Mouse (Mus musculus) neural tube, embryonic 14.5 days (tissue): ENCODE results near the gene Fignl2. TPM values are rescaled to one million over a fixed set of nuclear protein-coding genes. Genes with fewer than 3 reads are reported as not detected.

Source experiments
- ATAC-seq: fragments of 200-750 bp; cut with Nextera tagmentation; 2 replicates; pipeline ENCODE4 v1.8.0; 2017; ENCODE audit warnings: low read depth, mild to moderate bottlenecking, moderate TSS enrichment, moderate library complexity
- H3K27ac ChIP-seq: fragments of 300-500 bp; sonication (generic); 2 replicates; pipeline ENCODE4 v1.5.1; 2014; ENCODE audit warnings: low read depth, mild to moderate bottlenecking, control low read depth, low read length, moderate library complexity, mixed read lengths
- H3K27me3 ChIP-seq: fragments of 300-500 bp; sonication (generic); 2 replicates; pipeline ENCODE4 v1.6.1; 2014; ENCODE audit warnings: low read length; ENCODE audit not compliant: control insufficient read depth, insufficient read depth
- H3K36me3 ChIP-seq: fragments of 300-500 bp; sonication (generic); 2 replicates; pipeline ENCODE4 v1.6.1; 2014; ENCODE audit warnings: low read length, mixed read lengths; ENCODE audit not compliant: control insufficient read depth, insufficient read depth
- H3K4me1 ChIP-seq: fragments of 300-500 bp; sonication (generic); 2 replicates; pipeline ENCODE4 v1.6.1; 2014; ENCODE audit warnings: low read length; ENCODE audit not compliant: control insufficient read depth, insufficient read depth
- H3K4me2 ChIP-seq: fragments of 300-500 bp; sonication (generic); 2 replicates; pipeline ENCODE4 v1.6.1; 2014; ENCODE audit warnings: mild to moderate bottlenecking, low read depth, low read length, control low read depth
- H3K4me3 ChIP-seq: fragments of 300-500 bp; sonication (generic); 2 replicates; pipeline ENCODE4 v1.5.1; 2014; ENCODE audit warnings: low read depth, low read length, control low read depth, mixed read lengths
- H3K9ac ChIP-seq: fragments of 300-500 bp; sonication (generic); replicated peaks from 2 replicates; pipeline ENCODE4 v1.6.1; 2014; ENCODE audit warnings: low read depth, mild to moderate bottlenecking, control low read depth, low read length, mixed read lengths
- H3K9me3 ChIP-seq: fragments of 300-500 bp; sonication (generic); 2 replicates; pipeline ENCODE4 v1.6.1; 2016; ENCODE audit warnings: low read length; ENCODE audit not compliant: control insufficient read depth
- WGBS: fragments of 180-500 bp; shearing (Covaris S2); extraction: QIAGEN DNeasy Blood & Tissue Kit; methylation state at CpG from one replicate; pipeline ENCODE4 v1.1.7; 2014; 5-methylcytosine and 5-hydroxymethylcytosine counted together
- polyA plus RNA-seq: library from polyadenylated mRNA; unstranded; fragments of >200 nt; fragmentation: Nextera tagmentation; extraction: Ambion mirVana; gene quantifications from 2 replicates; pipeline ENCODE4 v1.2.1, GENCODE M21; 2014

Gene Fignl2
- polyA plus RNA-seq, 1 experiment from 2014 or later: 0.12 TPM

DNA sequence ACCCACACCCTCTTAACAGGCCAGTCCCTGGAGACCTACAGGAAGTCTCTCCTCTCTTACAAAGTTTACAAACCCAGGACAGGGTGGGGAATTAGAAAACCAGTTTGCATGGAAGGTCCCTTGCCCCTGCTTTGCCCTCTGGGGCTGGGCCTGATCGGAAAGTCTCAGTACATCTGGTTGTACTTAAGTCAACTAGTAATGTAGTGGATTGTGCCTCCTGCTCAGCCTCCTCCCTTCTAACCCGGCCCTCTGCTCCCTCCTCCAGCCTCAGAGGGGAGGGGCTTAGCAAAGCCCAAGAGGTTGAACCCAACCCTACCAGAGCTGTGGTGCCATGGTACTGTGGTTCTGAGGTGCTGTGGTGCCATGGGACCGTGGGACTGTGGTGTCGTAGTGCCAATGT, 3.9 kb upstream of the Fignl2 start:
- no peak overlapping the region for H3K9ac ChIP-seq
- 0 out of 2 replicates have a peak, but pooled peaks cover 10% of the 10 kb centered on the region for H3K4me1 ChIP-seq
- WGBS: 56% methylated on average over 4 of the region's 4 CpGs
- ATAC-seq: no peak
- no peaks in the 10 kb centered on the region for H3K36me3 ChIP-seq
- no peaks in the 10 kb centered on the region for H3K27me3 ChIP-seq
- H3K4me2 ChIP-seq: no peak overlapping the region
- no peak overlapping the region for H3K27ac ChIP-seq
- no peaks in the 10 kb centered on the region for H3K9me3 ChIP-seq
- H3K4me3 ChIP-seq: no peak overlapping the region

- WGBS: 51% methylated on average over 7 of the region's 7 CpGs
- H3K4me3 ChIP-seq: no peak overlapping the region
- no peak for ATAC-seq
Observed at GRCm38 (mm10) chr15:101081035-101081548, 2.7 kb upstream of the Fignl2 start.

GRCm38 (mm10) chr15:101080031-101080520, 1.7 kb upstream of the Fignl2 start:
- Histone ChIP-seq H3K27me3 (no peaks in the 10 kb centered on the region), H3K9ac (no peak overlapping the region), H3K4me2 (no peak overlapping the region), H3K4me3 (no peak overlapping the region), H3K4me1 (peaks cover 17% of the 10 kb centered on the region; the same call in 1 of the 2 replicates), H3K27ac (no peak overlapping the region), H3K36me3 (no peaks in the 10 kb centered on the region), H3K9me3 (no peaks in the 10 kb centered on the region)
- WGBS: 76% methylated on average over 9 of the region's 9 CpGs
- ATAC-seq: no peak

More at GRCm38 (mm10) chr15:101081035-101081548, 2.7 kb upstream of the Fignl2 start:
- H3K36me3 ChIP-seq: no peaks in the 10 kb centered on the region
- H3K9ac ChIP-seq: no peak overlapping the region
- no peak overlapping the region for H3K4me2 ChIP-seq
- no peaks in the 10 kb centered on the region for H3K9me3 ChIP-seq
- H3K27ac ChIP-seq: no peak overlapping the region
- H3K4me1 ChIP-seq: peaks cover 12% of the 10 kb centered on the region; the same call in 1 of the 2 replicates
- H3K27me3 ChIP-seq: no peaks in the 10 kb centered on the region

- under 1% methylated on average over 23 of the region's 30 CpGs for whole genome bisulfite sequencing
- H3K4me3 ChIP-seq: peak overlapping the region; percentile 66
- H3K36me3 ChIP-seq: no peaks in the 10 kb centered on the region
- peak overlapping the region; percentile 87 for H3K27ac ChIP-seq
- no peaks in the 10 kb centered on the region for H3K27me3 ChIP-seq
- H3K4me1 ChIP-seq: peaks cover 20% of the 10 kb centered on the region; the same call in 1 of the 2 replicates
- H3K4me2 ChIP-seq: peak overlapping the region; percentile 75
- H3K9me3 ChIP-seq: no peaks in the 10 kb centered on the region
- peak overlapping the region; percentile 90 for H3K9ac ChIP-seq
- peak; percentile 57 for ATAC-seq
Observed at GRCm38 (mm10) chr15:101078731-101079156, 377 bp upstream of the Fignl2 start.

- ATAC-seq: peak; percentile 55
- WGBS: under 1% methylated on average over 34 of the region's 34 CpGs
Observed at GRCm38 (mm10) chr15:101077001-101077812, 1.2 kb downstream of the Fignl2 start.

GRCm38 (mm10) chr15:101076071-101077000, 2.0 kb downstream of the Fignl2 start:
- Histone ChIP-seq H3K9me3 (no peaks in the 10 kb centered on the region), H3K36me3 (no peaks in the 10 kb centered on the region), H3K4me2 (peak overlapping the region; percentile 75), H3K27ac (peak overlapping the region; percentile 87), H3K4me1 (peaks cover 20% of the 10 kb centered on the region; the same call in 1 of the 2 replicates), H3K9ac (peak overlapping the region; percentile 90), H3K27me3 (no peaks in the 10 kb centered on the region), H3K4me3 (peak overlapping the region; percentile 66)
- peak; percentile 45; the same call in 1 of the 2 replicates for ATAC-seq
- 1% methylated on average over 26 of the region's 26 CpGs for WGBS

More at GRCm38 (mm10) chr15:101077001-101077812, 1.2 kb downstream of the Fignl2 start:
- Histone ChIP-seq H3K4me1 (peaks cover 22% of the 10 kb centered on the region; the same call in 1 of the 2 replicates), H3K36me3 (no peaks in the 10 kb centered on the region), H3K27me3 (no peaks in the 10 kb centered on the region), H3K27ac (peak overlapping the region; percentile 87), H3K4me3 (peak overlapping the region; percentile 66), H3K9me3 (no peaks in the 10 kb centered on the region), H3K9ac (peak overlapping the region; percentile 90), H3K4me2 (peak overlapping the region; percentile 75)

- H3K4me3 ChIP-seq: peak overlapping the region; percentile 66; the same call in 1 of the 2 replicates
- WGBS: 9% methylated on average over 5 of the region's 5 CpGs
- peaks cover 20% of the 10 kb centered on the region; the same call in 1 of the 2 replicates for H3K4me1 ChIP-seq
- no peaks in the 10 kb centered on the region for H3K36me3 ChIP-seq
- peak overlapping the region; percentile 87 for H3K27ac ChIP-seq
- peak overlapping the region; percentile 75 for H3K4me2 ChIP-seq
- peak overlapping the region; percentile 29; the same call in 1 of the 2 replicates for H3K9ac ChIP-seq
- no peaks in the 10 kb centered on the region for H3K9me3 ChIP-seq
- no peak for ATAC-seq
- no peaks in the 10 kb centered on the region for H3K27me3 ChIP-seq
Observed at GRCm38 (mm10) chr15:101075656-101076055, 2.7 kb downstream of the Fignl2 start.

- H3K4me2 ChIP-seq: no peak overlapping the region; the same call in 1 of the 2 replicates
- H3K27ac ChIP-seq: peak overlapping the region; percentile 87; the same call in 1 of the 2 replicates
- ATAC-seq: no peak
- 64% methylated on average over 4 of the region's 4 CpGs for WGBS
- H3K4me1 ChIP-seq: peaks cover 23% of the 10 kb centered on the region
- no peaks in the 10 kb centered on the region for H3K9me3 ChIP-seq
- no peaks in the 10 kb centered on the region for H3K27me3 ChIP-seq
- no peaks in the 10 kb centered on the region for H3K36me3 ChIP-seq
- no peak overlapping the region for H3K9ac ChIP-seq
- H3K4me3 ChIP-seq: no peak overlapping the region
Observed at GRCm38 (mm10) chr15:101075150-101075549, 3.2 kb downstream of the Fignl2 start.
